Mouse (Mus musculus) hindbrain, embryonic 13.5 days (tissue): ENCODE results near the gene Mllt10. TPM values are rescaled to one million over a fixed set of nuclear protein-coding genes. Genes with fewer than 3 reads are reported as not detected.
A peak's percentile ranks its signal among the peaks of the same experiment; 100 is the strongest.

Experiments used
- ATAC-seq: fragments of 200-750 bp; cut with Nextera tagmentation; 2 replicates; pipeline ENCODE4 v1.8.0; 2017; ENCODE audit warnings: moderate TSS enrichment; ENCODE audit not compliant: low FRiP score
- H3K27ac ChIP-seq: fragments of 300-500 bp; sonication (generic); 2 replicates; pipeline ENCODE4 v1.5.1; 2015; ENCODE audit warnings: inconsistent platforms, mild to moderate bottlenecking, moderate library complexity
- H3K27me3 ChIP-seq: fragments of 300-500 bp; sonication (generic); 2 replicates; pipeline ENCODE4 v1.6.1; 2015; ENCODE audit warnings: mild to moderate bottlenecking, inconsistent platforms
- H3K36me3 ChIP-seq: fragments of 300-500 bp; sonication (generic); 2 replicates; pipeline ENCODE4 v1.6.1; 2015; ENCODE audit warnings: mild to moderate bottlenecking, inconsistent platforms
- H3K4me1 ChIP-seq: fragments of 300-500 bp; sonication (generic); replicated peaks from 2 replicates; pipeline ENCODE4 v1.6.1; 2015; ENCODE audit warnings: inconsistent platforms
- H3K4me2 ChIP-seq: fragments of 300-500 bp; sonication (generic); 2 replicates; pipeline ENCODE4 v1.6.1; 2015; ENCODE audit warnings: inconsistent platforms, mild to moderate bottlenecking, moderate library complexity
- H3K4me3 ChIP-seq: fragments of 300-500 bp; sonication (generic); 2 replicates; pipeline ENCODE4 v1.5.1; 2015; ENCODE audit warnings: mild to moderate bottlenecking, inconsistent platforms
- H3K9ac ChIP-seq: fragments of 300-500 bp; sonication (generic); 2 replicates; pipeline ENCODE4 v1.6.1; 2015; ENCODE audit warnings: mild to moderate bottlenecking, inconsistent platforms
- H3K9me3 ChIP-seq: fragments of 300-500 bp; sonication (generic); 2 replicates; pipeline ENCODE4 v1.6.1; 2016; ENCODE audit warnings: inconsistent platforms
- WGBS: fragments of 180-500 bp; shearing (Covaris S2); methylation state at CpG from one replicate; pipeline ENCODE4 v1.1.7; 2015; 5-methylcytosine and 5-hydroxymethylcytosine counted together
- polyA plus RNA-seq: library from polyadenylated mRNA; unstranded; fragments of >200 nt; fragmentation: Nextera tagmentation; extraction: Ambion mirVana; gene quantifications from 2 replicates; pipeline ENCODE4 v1.2.1, GENCODE M21; 2015

The Mllt10 gene
- polyA plus RNA-seq, 1 experiment from 2014 or later = 61.4 TPM

DNA sequence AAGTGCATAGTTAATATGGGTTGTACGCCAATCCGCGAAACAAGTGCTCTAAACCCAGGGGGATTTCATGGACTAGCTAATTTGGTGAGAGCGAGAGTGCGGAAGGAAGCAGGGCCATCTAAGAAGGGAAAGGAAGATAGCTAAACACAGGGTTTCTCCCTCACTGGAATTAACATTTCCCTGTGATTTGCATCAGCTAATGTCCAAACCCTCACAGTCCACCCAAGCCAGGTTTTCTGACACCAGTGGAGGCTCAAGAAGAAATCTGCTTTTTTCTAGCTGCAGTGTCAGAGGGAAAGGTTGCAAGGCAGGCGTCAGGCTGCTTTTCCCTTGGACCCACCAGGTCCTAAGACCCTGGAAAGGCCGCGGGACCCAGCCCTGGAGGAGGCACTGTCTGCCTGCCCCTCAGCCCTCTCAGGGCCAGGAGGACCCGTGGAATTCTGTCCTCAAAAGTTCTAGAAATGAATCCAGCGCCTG is 16.1 kb upstream of the Mllt10 start:
- Histone ChIP-seq H3K9ac (peak overlapping the region; percentile 84), H3K4me2 (peak overlapping the region; percentile 91), H3K36me3 (no peaks in the 10 kb centered on the region), H3K9me3 (no peaks in the 10 kb centered on the region), H3K27ac (peak overlapping the region; percentile 68), H3K4me1 (peaks cover 66% of the 10 kb centered on the region), H3K4me3 (peak overlapping the region; percentile 37; the same call in 1 of the 2 replicates), H3K27me3 (no peaks in the 10 kb centered on the region)
- ATAC-seq = no peak
- 16% methylated on average over 10 of the region's 10 CpGs for WGBS

DNA sequence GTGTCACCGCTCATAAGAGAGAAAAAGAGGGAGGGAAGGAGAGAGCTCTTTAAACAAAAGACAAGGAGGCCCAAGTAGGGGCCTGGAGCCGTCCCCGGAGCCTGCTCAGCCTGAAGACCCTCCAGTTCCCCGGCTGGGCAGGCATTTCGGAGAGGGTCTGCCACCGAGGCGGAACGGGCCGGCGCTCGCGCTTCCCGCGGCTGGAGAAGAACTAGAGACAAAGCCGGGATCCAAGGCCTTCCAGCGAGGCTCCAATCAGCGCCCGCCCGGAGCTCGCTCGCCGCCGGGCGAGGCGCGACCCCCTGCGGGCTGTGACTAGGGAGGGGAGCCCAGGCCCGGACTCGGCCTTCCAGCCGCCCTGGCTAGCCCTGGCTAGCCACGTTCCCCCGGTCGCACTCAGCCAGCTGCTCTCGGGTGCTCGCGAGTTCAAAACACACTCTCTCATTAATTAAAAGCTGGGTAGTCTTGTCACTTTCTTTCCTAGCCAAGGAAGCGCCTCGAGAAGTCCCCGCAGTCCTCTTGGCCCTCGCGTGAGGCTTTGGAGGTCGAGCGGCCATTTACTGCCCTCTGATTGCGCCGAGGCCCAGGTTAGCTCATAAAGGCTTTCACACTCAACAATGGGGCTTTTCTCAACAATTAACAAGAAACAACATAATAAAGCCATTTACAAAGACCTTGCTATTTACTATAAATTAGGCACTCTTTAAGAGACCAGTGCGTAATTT is 15.3 kb upstream of the Mllt10 start:
- Histone ChIP-seq H3K4me1 (peaks cover 66% of the 10 kb centered on the region), H3K9ac (peak overlapping the region; percentile 84), H3K9me3 (no peaks in the 10 kb centered on the region), H3K27ac (peak overlapping the region; percentile 94), H3K36me3 (no peaks in the 10 kb centered on the region), H3K4me3 (peak overlapping the region; percentile 37), H3K27me3 (no peaks in the 10 kb centered on the region), H3K4me2 (peak overlapping the region; percentile 91)
- ATAC-seq = peak; percentile 53
- 1% methylated on average over 46 of the region's 46 CpGs for WGBS

- no peaks in the 10 kb centered on the region for H3K27me3 ChIP-seq
- H3K9me3 ChIP-seq = no peaks in the 10 kb centered on the region
- ATAC-seq = peak; percentile 47
- 5% methylated on average over 27 of the region's 27 CpGs for WGBS
- no peaks in the 10 kb centered on the region for H3K36me3 ChIP-seq
- peaks cover 64% of the 10 kb centered on the region for H3K4me1 ChIP-seq
- H3K9ac ChIP-seq = peak overlapping the region; percentile 84
- peak overlapping the region; percentile 94 for H3K27ac ChIP-seq
- H3K4me2 ChIP-seq = peak overlapping the region; percentile 91
- peak overlapping the region; percentile 37 for H3K4me3 ChIP-seq
These were observed 14.5 kb upstream of the Mllt10 start for GRCm38 (mm10) chr2:18040347-18041160.

GRCm38 (mm10) chr2:18041199-18041885 is 13.7 kb upstream of the Mllt10 start:
- Histone ChIP-seq H3K9ac (peak overlapping the region; percentile 84), H3K4me2 (peak overlapping the region; percentile 91), H3K27me3 (no peaks in the 10 kb centered on the region), H3K4me1 (peaks cover 64% of the 10 kb centered on the region), H3K36me3 (no peaks in the 10 kb centered on the region), H3K9me3 (no peaks in the 10 kb centered on the region), H3K27ac (peak overlapping the region; percentile 94), H3K4me3 (peak overlapping the region; percentile 37)
- 3% methylated on average over 14 of the region's 14 CpGs for WGBS
- ATAC-seq = peak; percentile 72

- 4% methylated on average over 7 of the region's 7 CpGs for WGBS
- peak overlapping the region; percentile 100 for H3K9ac ChIP-seq
These were observed 9.8 kb upstream of the Mllt10 start for GRCm38 (mm10) chr2:18045143-18045780.

GRCm38 (mm10) chr2:18045781-18046181 is 9.3 kb upstream of the Mllt10 start:
- 2% methylated on average over 6 of the region's 6 CpGs for WGBS
- no peaks in the 10 kb centered on the region for H3K9me3 ChIP-seq

More at GRCm38 (mm10) chr2:18045143-18045780, 9.8 kb upstream of the Mllt10 start:
- Histone ChIP-seq H3K4me3 (peak overlapping the region; percentile 90), H3K27ac (peak overlapping the region; percentile 100), H3K9me3 (no peaks in the 10 kb centered on the region), H3K4me1 (peaks cover 53% of the 10 kb centered on the region), H3K4me2 (peak overlapping the region; percentile 91), H3K36me3 (no peaks in the 10 kb centered on the region), H3K27me3 (no peaks in the 10 kb centered on the region)
- no peak for ATAC-seq

DNA sequence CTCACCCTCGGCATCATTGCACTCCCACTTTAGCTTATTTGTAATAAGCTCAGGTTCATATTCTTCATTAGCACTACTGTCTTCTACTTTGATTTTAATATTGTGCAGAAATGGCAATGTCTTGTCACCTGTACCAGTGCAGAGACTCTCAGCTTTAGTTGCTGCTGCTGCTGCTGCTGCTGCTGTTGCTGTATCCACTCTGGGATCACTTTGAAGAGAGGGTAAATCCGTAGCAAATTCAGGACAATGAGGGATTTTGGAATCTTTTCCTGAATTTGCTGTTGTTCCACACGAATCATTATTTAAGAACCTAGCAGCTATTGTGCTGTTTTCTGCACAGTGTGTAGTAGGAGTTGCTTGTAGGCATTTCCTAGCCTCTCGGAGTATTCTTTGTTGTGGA is 8.9 kb upstream of the Mllt10 start:
- 0% methylated on average over 4 of the region's 4 CpGs for WGBS
- H3K27ac ChIP-seq = peak overlapping the region; percentile 100
- H3K4me2 ChIP-seq = peak overlapping the region; percentile 91
- peak overlapping the region; percentile 100 for H3K9ac ChIP-seq
- no peaks in the 10 kb centered on the region for H3K27me3 ChIP-seq
- H3K4me1 ChIP-seq = peaks cover 51% of the 10 kb centered on the region
- H3K9me3 ChIP-seq = no peaks in the 10 kb centered on the region
- H3K36me3 ChIP-seq = no peaks in the 10 kb centered on the region
- no peak for ATAC-seq
- peak overlapping the region; percentile 90 for H3K4me3 ChIP-seq

More at GRCm38 (mm10) chr2:18045781-18046181, 9.3 kb upstream of the Mllt10 start:
- Histone ChIP-seq H3K27ac (peak overlapping the region; percentile 100), H3K4me2 (peak overlapping the region; percentile 91), H3K27me3 (no peaks in the 10 kb centered on the region), H3K4me3 (peak overlapping the region; percentile 90), H3K4me1 (peaks cover 52% of the 10 kb centered on the region), H3K9ac (peak overlapping the region; percentile 100), H3K36me3 (no peaks in the 10 kb centered on the region)
- ATAC-seq = no peak

- H3K4me1 ChIP-seq = peaks cover 49% of the 10 kb centered on the region
- peak; percentile 23; the same call in 1 of the 2 replicates for ATAC-seq
- under 1% methylated on average over 59 of the region's 64 CpGs for WGBS
- peak overlapping the region; percentile 90 for H3K4me3 ChIP-seq
- H3K9me3 ChIP-seq = no peaks in the 10 kb centered on the region
- no peaks in the 10 kb centered on the region for H3K36me3 ChIP-seq
- H3K4me2 ChIP-seq = peak overlapping the region; percentile 91
- H3K9ac ChIP-seq = peak overlapping the region; percentile 100
- H3K27ac ChIP-seq = peak overlapping the region; percentile 100
- H3K27me3 ChIP-seq = no peaks in the 10 kb centered on the region
These were observed 8.0 kb upstream of the Mllt10 start for GRCm38 (mm10) chr2:18046758-18047645.

- peak overlapping the region; percentile 100 for H3K27ac ChIP-seq
- no peaks in the 10 kb centered on the region for H3K9me3 ChIP-seq
- H3K4me1 ChIP-seq = peaks cover 41% of the 10 kb centered on the region
- under 1% methylated on average over 70 of the region's 70 CpGs for WGBS
- ATAC-seq = peak; percentile 53
- peak overlapping the region; percentile 91 for H3K4me2 ChIP-seq
- peak overlapping the region; percentile 90 for H3K4me3 ChIP-seq
- H3K9ac ChIP-seq = peak overlapping the region; percentile 100
- H3K36me3 ChIP-seq = no peaks in the 10 kb centered on the region
- H3K27me3 ChIP-seq = no peaks in the 10 kb centered on the region
These were observed 7.2 kb upstream of the Mllt10 start for GRCm38 (mm10) chr2:18047646-18048452.

- Histone ChIP-seq H3K27me3 (no peaks in the 10 kb centered on the region), H3K4me3 (peak within 1 kb of the TSS; percentile 90), H3K36me3 (no peaks in the 10 kb centered on the region), H3K4me1 (peaks cover 38% of the 10 kb centered on the region), H3K9ac (peak within 1 kb of the TSS; percentile 100), H3K4me2 (peak within 1 kb of the TSS; percentile 91), H3K27ac (peak within 1 kb of the TSS; percentile 100), H3K9me3 (no peaks in the 10 kb centered on the region)
- peak; percentile 75 for ATAC-seq
- WGBS = 0% methylated on average over 17 of the region's 17 CpGs
These were observed 6.5 kb upstream of the Mllt10 start, which contains the start of gene Skida1 for GRCm38 (mm10) chr2:18048453-18049075. TSS of gene Skida1 (minus strand) at chr2:18049051.
